Mouse (Mus musculus) cerebellum, adult 9-10 months (tissue): ENCODE results near the gene Gm21761.
"Not testable (repeated sequence)": the region's sequence is repeated elsewhere in the genome, so short reads cannot be mapped to it uniquely, and the experiment has no call there.

Experiments
- DNase-seq: peaks from one replicate; pipeline ENCODE4 v3.0.0; 2022

Gm21761 gene

DNA sequence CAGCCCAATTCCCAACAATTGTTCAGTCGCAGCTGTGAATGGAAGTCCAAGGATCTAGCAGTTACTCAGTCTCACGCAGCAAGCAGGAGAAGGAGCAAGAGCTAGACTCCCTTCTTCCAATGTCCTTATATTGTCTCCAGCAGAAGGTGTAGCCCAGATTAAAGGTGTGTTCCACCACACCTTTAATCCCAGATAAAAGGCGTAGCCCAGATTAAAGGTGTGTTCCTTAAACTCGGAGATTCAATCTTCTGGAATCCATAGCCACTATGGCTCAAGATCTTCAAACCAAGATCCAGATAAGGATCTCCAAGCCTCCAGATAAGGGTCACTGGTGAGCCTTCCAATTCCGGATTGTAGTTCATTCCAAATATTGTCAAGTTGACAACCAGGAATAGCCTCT, at the start of gene Gm21761:
Gene Gm21761, minus strand, starts transcription at position 101 of the 400 bp plus-strand sequence.
- DNase-seq = not testable (repeated sequence)

DNA sequence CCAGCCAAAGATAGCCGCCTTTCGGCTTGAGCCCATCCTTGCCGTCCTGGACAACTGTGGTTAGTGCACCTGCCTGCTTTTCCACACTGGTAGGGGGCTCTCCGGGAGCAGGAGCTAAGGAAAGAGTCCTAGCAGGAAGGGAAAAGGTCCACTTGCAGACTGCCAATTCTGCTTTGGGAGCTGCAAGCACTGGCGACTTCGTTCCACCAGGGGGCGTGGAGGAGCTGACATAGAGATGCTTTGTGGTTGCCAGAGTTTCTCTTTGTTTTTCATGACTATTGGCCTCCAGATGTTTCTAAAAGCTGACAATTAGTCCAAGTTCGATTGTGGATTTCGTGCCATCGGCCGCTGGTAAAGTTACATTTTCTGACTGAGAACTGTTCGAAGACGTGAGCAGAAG, 40.1 kb upstream of the Gm21761 start:
- DNase-seq = not testable (repeated sequence)

DNA sequence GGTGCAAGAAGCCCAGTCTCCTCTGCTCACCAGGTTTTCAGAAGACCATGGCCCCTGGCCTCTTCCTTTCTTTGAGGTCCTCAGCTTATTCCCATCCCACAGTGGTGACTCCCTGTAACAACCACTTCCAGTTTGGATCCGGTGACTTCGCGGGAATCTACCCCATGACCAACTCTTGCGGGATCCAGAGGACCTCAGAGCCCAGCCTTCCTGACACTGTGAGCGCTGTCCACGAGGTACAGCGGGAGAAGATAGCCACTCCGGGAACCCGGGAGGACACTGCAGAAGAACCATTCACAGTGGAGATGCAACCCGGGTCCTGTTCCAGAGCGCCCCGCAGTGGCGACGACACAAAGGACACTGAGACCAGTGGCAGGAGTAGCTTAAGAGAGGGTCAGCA, 39.1 kb upstream of the Gm21761 start:
- DNase-seq = not testable (repeated sequence)

DNA sequence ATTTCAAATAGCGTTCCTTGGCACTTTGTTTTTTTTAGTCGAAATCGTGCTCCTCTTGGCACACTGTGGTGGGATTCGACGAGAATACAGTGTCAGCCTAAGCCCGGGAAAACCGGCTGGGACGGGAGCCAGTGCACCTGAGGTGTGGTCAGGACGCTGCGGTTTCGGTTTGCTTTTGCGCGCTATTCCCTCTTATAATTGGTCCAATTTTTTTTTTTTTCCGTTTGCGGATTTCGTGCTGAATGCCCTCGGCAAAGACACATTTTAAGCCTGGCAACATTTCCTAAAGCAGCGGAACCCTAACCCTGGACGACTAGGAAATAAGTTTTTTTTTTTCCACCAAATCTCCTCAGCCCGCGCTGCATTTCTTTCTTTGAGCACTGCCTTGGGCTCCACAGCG, 36.9 kb upstream of the Gm21761 start:
- DNase-seq = not testable (repeated sequence)

DNA sequence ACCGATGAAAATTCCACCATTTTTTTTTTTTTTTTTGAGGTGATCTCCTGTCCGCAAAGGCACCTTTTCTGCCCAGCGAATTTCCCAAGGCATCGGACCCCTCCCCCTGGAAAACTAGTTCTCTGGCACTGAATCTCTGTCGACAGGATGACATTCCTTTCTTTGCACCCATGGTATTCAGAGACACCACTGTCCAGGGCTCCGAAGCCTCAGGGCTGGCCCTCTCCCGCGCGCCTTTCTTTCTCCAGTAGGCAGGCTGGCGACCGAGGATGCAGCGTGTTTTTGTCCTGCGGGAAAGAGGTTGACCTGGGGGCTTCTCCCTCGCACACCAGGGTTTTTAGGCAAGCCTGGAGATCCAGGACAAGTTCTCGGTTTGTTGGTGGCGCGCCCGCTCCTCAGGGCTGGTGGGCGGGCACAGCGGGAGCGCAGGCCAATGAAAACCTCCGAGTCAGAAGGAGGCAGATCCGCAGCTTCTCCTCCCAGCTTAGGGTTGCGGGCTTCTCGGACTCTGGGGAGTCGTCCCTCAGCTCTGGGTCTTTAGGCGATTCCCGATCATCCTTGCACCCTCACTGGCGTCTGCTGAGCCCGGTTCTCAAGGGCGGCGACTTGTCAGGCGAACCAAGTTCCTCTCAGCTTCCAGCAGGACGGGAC, 36.4 kb upstream of the Gm21761 start:
- not testable (repeated sequence) for DNase-seq

DNA sequence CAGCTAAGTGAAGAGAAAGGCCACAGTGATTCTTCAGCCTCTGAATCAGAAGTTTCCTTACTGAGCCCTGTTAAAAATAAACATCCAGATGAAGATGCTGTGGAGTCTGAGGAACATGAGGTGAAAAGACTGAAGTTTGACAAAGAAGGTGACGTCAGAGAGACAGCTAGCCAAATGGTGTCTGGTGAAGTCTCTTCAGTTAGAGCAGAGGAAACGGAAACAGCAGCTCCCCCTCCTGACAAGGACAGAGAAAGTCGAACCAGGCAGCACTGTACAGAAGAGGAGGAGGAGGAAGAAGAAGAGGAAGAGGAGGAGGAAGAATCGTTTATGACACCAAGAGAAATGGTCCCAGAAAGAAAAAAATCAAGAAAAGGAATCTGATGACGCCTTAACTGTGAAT, 33.8 kb upstream of the Gm21761 start:
- DNase-seq = not testable (repeated sequence)

DNA sequence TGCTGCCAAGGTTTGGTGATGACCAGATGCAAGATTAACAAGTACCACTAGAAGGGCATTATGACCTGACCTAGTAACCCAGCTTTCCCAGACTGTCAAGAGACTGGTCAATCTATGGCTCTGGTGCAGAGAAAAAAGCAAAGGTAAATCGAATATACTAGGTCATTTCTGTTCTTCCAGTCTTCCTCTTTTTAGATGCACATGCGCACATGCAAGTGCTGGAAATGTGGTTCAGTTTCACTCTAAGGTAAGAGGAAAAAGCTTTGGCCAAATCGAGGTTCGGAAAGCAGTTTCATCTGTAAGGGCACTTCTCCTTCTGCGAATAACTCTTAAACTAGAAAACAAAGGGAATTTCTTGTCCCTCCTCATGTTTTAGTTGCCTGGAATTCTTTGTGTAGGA, 26.5 kb upstream of the Gm21761 start:
- not testable (repeated sequence) for DNase-seq

DNA sequence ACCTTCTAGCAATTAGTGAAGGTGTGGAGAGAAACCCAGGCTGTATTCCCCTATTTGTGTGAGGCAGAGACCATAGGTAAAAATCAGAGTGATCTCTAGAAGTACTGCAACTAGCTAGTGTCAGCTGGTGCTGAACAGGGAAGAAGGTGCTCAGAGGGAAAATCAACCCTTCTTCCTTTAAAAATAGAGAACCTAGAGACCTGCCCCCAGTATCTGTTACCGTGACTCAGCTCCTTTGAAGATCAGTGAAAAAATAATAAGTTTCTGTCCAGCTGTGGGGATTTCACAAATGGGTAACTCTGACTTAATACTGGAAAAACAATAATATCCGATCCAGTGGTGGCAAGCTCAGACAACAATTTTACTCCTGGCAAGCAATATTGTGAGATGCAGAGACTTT, 26.0 kb upstream of the Gm21761 start:
- not testable (repeated sequence) for DNase-seq

DNA sequence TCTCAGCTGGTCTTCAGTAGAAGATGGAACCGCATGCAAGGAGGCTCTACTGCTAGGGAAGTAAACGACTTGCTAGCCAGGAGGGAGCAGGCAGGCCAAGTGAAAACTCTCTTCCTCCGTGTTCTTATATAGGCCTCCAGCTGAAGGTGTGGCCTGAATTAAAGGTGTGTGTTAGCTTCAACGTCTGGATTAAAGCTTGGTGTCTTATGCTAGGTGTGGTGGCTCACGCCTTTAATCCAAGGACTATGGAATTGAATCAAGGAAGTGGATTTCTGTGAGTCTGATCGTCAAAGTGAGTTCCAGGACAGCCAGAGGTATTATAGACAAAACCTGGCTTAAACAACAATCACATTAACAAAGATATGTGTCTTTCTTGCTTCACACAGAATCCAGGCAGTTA, 21.6 kb upstream of the Gm21761 start, which contains the start of gene B020031M17Rik:
Gene B020031M17Rik, minus strand, starts transcription at position 101 of the 400 bp plus-strand sequence.
- DNase-seq = not testable (repeated sequence)

DNA sequence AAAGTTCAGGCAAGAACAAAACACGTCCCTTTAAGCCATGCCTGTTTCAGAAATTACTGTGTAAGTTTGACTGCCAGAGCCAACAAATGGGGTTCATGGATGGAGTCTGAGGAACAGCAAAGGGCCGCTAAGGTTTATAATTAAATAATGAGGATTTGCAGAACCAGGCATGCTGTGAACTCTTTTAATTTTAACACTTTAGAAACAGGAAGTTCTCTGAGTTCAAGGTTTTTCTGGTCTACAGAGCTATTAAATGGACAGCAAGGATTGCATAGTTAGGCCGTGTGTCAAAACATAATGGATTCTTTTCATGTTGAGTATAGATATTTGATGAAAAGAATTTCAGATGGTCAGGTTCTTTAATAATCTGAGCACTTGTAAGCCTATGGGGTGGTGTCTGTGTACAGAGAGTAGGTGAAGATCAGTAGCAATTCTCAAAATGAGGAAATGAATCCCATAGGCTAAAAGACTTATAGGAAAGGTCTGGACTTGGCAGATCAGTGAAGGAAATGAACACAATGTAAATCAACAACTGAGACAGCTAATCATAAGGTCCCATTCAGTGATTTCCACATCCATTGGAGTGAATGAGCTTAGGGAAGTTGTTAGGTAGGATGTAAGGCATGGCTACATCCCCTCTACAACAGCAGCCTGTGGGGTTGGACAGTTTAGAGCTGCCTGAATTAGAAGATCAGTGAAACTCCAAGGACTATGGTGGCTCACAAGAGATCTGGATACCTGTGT, 4.3 kb downstream of the Gm21761 start:
- not testable (repeated sequence) for DNase-seq

DNA sequence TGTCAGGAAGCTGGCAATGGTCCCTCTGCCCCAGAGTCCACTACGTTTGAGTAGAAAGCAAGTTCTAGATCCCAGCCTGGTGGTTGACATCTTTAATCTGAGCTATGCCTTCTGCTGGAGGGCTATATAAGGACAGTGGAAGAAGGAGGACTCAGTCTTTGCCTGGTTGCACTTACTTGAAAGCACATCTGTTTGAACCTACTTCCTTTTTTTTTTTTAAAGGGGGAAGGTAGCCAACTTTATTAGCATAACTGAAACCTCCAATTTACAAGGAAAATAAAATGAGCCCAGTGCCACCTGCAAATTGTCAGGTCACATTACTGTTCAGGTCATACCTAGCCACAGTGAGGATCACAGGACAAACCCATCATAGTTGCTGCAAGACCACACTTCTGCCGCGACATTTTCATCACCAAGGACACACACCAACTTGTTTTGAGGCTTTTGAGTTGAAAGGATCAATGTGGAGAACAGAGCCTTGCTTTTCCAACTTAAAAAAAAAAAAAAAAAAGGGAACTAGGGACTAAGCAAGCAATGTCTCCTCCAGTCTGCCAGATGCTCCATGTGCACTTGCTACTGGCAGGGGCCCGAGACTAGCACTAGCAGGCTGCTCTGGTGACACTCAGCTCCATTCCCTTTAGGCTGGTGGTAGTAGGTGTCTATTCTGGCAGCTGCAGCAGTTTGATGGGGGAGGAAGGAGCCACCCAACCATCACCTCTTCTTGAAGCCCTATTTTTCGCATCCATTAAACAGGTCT, 11.9 kb downstream of the Gm21761 start:
- DNase-seq = not testable (repeated sequence)

DNA sequence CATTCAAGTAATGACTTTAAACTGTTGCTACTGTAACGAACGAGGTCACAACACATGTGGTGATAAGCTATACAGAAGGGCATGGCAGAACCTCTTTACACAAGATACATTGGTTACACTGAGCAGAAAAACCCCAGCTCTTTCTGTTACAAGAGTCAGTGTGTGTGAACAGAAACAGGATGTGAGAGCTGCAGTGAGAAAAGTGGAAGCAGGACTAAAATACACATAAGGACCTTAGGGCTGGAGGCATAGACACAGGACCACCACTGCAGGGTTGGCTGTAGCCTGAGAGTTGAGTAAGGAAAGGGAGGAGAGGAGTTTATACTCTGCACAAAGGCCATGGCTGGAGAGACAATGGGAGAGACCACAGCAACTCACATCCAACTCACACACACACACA, 12.6 kb downstream of the Gm21761 start:
- not testable (repeated sequence) for DNase-seq

DNA sequence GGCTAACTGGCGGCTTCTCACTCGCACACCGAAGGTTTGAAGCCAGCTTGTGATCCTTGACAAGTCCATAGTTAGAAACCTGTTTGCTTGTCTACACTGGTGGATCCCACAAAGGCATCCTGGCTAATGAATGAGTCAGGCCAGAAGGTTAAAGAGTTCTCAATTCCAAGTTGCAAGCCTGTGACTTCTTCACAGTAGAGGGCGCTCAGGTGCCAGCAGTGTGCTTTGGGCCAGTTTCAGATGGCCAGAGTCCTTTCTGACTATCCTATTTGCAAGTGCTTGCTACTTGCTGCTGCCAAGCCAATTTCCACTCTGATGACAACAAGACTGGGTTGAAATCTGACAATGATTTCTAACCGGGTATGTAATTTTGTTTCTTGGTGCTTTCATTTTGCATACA, 30.5 kb downstream of the Gm21761 start:
- not testable (repeated sequence) for DNase-seq

DNA sequence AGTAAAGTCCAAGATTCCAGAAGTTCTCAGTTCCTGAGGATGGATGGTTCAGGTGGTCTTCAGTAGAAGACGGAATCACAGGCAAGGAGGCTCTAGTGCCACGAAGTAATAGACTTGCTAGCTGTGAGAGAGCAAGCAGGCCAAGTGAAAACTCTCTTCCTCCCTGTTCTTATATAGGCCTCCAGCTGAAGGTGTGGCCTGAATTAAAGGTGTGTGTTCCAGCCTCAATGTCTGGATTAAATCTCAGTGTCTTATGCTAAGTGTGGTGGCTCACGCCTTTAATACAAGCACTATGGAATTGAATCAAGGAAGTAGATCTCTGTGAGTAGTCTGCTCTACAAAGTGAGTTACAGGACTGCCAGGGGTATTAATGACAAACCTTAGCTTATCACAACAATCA, 34.4 kb downstream of the Gm21761 start, which contains the start of gene Tcstv1:
Gene Tcstv1, minus strand, starts transcription at position 101 of the 400 bp plus-strand sequence.
- not testable (repeated sequence) for DNase-seq

DNA sequence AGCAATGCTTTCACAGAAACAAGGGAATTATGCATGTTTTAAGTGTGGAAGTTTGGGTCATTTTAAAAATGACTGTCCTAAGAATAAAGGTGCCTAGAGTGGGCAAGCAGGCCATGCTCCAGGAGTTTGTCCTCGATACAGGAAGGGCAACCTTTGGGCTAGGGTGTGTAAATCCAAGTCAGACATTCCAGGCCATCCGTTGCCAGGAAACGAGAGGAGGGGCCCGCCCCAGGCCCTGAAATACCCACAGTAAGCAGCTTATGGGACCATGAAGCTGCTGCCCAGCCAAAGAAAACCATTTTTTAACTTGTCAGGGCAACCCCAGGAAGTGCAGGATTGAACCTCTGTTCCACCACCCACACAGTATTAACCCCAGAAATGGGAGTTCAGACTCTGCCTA, 42.2 kb downstream of the Gm21761 start:
- DNase-seq = not testable (repeated sequence)

DNA sequence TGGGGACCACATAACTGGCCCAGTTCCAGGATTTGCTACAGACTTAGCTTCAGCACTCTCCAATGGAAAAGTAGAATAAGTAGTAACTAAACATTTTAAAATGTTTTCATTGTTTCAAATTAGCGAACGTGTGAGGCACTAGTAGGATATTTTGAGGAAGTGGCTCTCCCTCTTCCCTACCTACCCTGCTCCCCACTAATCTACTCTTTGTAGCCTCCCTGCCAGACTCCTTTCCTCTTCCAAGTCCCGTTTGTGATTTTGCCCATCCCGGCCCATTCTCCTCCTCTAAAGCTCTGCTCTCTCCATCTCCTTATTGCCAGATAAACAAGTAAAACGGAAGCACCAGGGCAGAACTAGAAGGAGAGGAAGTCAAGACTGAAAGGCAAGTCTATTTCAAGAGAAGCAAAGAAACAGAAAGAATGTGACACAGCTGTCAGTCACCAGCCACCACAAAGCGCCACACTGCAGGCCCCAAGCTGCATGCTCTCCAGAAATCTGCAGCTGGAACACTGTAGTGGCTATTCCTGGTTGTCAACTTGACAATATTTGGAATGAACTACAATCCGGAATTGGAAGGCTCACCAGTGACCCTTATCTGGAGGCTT, 64.6 kb downstream of the Gm21761 start:
- DNase-seq = not testable (repeated sequence)

DNA sequence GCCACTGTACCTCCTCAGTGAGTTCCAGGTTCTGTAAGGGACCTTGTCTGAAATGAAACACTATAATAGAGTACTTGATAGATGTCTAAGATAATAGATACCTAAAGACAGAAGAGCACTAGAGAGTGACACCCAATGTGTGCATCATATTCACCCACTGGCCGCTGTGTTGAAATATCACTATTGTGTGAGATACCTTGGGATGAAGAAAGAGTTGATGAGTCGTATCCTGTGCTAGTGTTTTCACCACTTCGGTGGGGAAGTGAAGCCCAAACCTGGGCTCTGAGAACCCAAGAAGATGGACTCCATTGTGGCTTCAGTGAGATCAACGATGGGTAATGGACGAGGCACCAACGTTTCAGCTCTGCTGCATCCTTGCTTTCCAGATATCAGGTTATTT, 66.7 kb downstream of the Gm21761 start:
- DNase-seq = not testable (repeated sequence)
